Comparison of ENCODE assay signal across 9 mouse cellular contexts in genomic region chr11:82235551-82236207, GRCm38 (mm10).
DNase-seq lines count a peak whose midpoint lies in the region; ATAC-seq and TF ChIP-seq lines count a peak whose summit lies in the region.
"Had no signal": no experiment of that assay in that cellular context is flagged by ENCODE, and none has a peak within 500 bp of the region (broad histone marks: within the 10 kb centered on the region; RNA-seq: fewer than 3 reads in every experiment).

No protein-coding gene starts in this region.

- peak in 1 of 2 experiments; percentile 12 for DNase-seq in spleen, adult 2 months (ENCODE audit: low read depth in 1 of 2, low spot score in 2 of 2)
- no peak for DNase-seq in spleen, postnatal 4 days (ENCODE audit: low spot score in 2 of 2)
- peak; percentile 71 for DNase-seq in ZHBTc4 (ENCODE audit: low read depth, low spot score)
- peak; percentile 86 for DNase-seq in embryo, embryonic 10.5 days (ENCODE audit: low spot score)
- peak; percentile 46 for DNase-seq in hindbrain, embryonic 10.5 days (ENCODE audit: low spot score)
- DNase-seq in limb, embryonic 14.5 days (ENCODE audit: low spot score) = peak; percentile 67
- no peak for DNase-seq in ovary, postnatal 14 days (ENCODE audit: low spot score)

- no peaks in the 10 kb centered on the region for H3K36me3 ChIP-seq in spleen, adult 2 months (ENCODE audit: control insufficient read depth, insufficient read depth, low read length)
- H3K36me3 ChIP-seq in hindbrain, embryonic 10.5 days = no peaks in the 10 kb centered on the region
- no peaks in the 10 kb centered on the region for H3K36me3 ChIP-seq in limb, embryonic 14.5 days (ENCODE audit: control insufficient read depth, insufficient read depth, low read length)
- H3K36me3 ChIP-seq: limb, embryonic 12.5 days had no signal

- H3K27ac ChIP-seq in spleen, adult 2 months (ENCODE audit: insufficient read depth, low read length) = no peak overlapping the region
- no peak overlapping the region for H3K27ac ChIP-seq in hindbrain, embryonic 10.5 days
- no peak overlapping the region for H3K27ac ChIP-seq in limb, embryonic 14.5 days (replicated peaks; ENCODE audit: low read depth, low read length)
- H3K27ac ChIP-seq: limb, embryonic 12.5 days had no signal

- H3K9ac ChIP-seq in limb, embryonic 14.5 days (ENCODE audit: low read depth, low read length, severe bottlenecking) = no peak overlapping the region
- H3K9ac ChIP-seq: limb, embryonic 12.5 days had no signal

- H3K9me3 ChIP-seq in hindbrain, embryonic 10.5 days = no peaks in the 10 kb centered on the region
- H3K9me3 ChIP-seq in limb, embryonic 14.5 days (ENCODE audit: control insufficient read depth, low read length) = no peaks in the 10 kb centered on the region
- H3K9me3 ChIP-seq: limb, embryonic 12.5 days had no signal

- peak; percentile 78; the same call in 1 of the 2 replicates for TF ChIP-seq CTCF in spleen, adult 2 months (IDR thresholded peaks at IDR 0.05; ENCODE audit: extremely low read depth, insufficient read depth, insufficient read length, insufficient replicate concordance)

- H3K4me2 ChIP-seq in limb, embryonic 14.5 days (replicated peaks; ENCODE audit: low read depth, low read length, severe bottlenecking) = no peak overlapping the region
- H3K4me2 ChIP-seq: limb, embryonic 12.5 days had no signal

- WGBS in spleen, adult 2 months = 33% methylated on average over 2 of the region's 2 CpGs
- WGBS in hindbrain, embryonic 10.5 days = 34% methylated on average over 2 of the region's 2 CpGs
- 34% methylated on average over 2 of the region's 2 CpGs for WGBS in limb, embryonic 14.5 days

- no peaks in the 10 kb centered on the region for H3K27me3 ChIP-seq in spleen, adult 2 months (ENCODE audit: control insufficient read depth, insufficient read depth, low read length)
- H3K27me3 ChIP-seq in hindbrain, embryonic 10.5 days (ENCODE audit: insufficient read depth, poor library complexity, severe bottlenecking) = peaks cover 11% of the 10 kb centered on the region; the same call in 1 of the 2 replicates
- H3K27me3 ChIP-seq in limb, embryonic 14.5 days (ENCODE audit: control insufficient read depth, insufficient read depth, low read length) = no peaks in the 10 kb centered on the region

- ATAC-seq in limb, embryonic 14.5 days (ENCODE audit: low FRiP score, low read depth) = no peak; the same call in 1 of the 2 replicates
- ATAC-seq in neutrophil, adult 5-6 weeks (ENCODE audit: extremely low read depth, insufficient number of reproducible peaks, low FRiP score, poor library complexity, severe bottlenecking) = peak; percentile 37; the same call in 1 of the 2 replicates

- no peak for TF ChIP-seq POLR2A in spleen, adult 2 months (IDR thresholded peaks at IDR 0.05; ENCODE audit: low read depth, low read length)
- TF ChIP-seq POLR2A in limb, embryonic 14.5 days (IDR thresholded peaks at IDR 0.05; ENCODE audit: borderline replicate concordance, extremely low read depth, insufficient read depth, insufficient read length) = no peak

- no peak overlapping the region for H3K4me3 ChIP-seq in spleen, adult 2 months (ENCODE audit: extremely low read depth, insufficient read depth, insufficient read length)
- H3K4me3 ChIP-seq in hindbrain, embryonic 10.5 days = no peak overlapping the region
- H3K4me3 ChIP-seq in limb, embryonic 14.5 days (replicated peaks; ENCODE audit: low read length) = no peak overlapping the region
- H3K4me3 ChIP-seq: limb, embryonic 12.5 days had no signal

- no peaks in the 10 kb centered on the region for H3K4me1 ChIP-seq in spleen, adult 2 months (ENCODE audit: control insufficient read depth, insufficient read depth, insufficient read length)
- peaks cover 11% of the 10 kb centered on the region for H3K4me1 ChIP-seq in hindbrain, embryonic 10.5 days (replicated peaks)
- no peaks in the 10 kb centered on the region for H3K4me1 ChIP-seq in limb, embryonic 14.5 days (ENCODE audit: control insufficient read depth, insufficient read depth, low read length)

Comparison
In these comparisons a context has a peak if more than half of its experiments do, and no peak if none do; other contexts are left out.
1. DNase-seq: peak in ZHBTc4 (single experiment), embryo, embryonic 10.5 days (single experiment), hindbrain, embryonic 10.5 days (single experiment) and limb, embryonic 14.5 days (single experiment); none in spleen, postnatal 4 days (0 of 2) and ovary, postnatal 14 days (single experiment).